Mouse (Mus musculus) MEL (cell line): ENCODE results near the gene Osbp.
A peak's percentile ranks its signal among the peaks of the same experiment; 100 is the strongest.

ENCODE experiments used
- CTCF ChIP-seq, 3 experiments: IDR thresholded peaks in 2 of 3; conservative IDR thresholded peaks in 1 of 3; 2 replicates each; pipeline ENCODE4 v1.5.1; 2011 to 2012; ENCODE audit warnings: low read length in 3 of 3, low read depth in 2 of 3, mild to moderate bottlenecking in 2 of 3, improper control_type of control experiment in 1 of 3, inconsistent platforms in 1 of 3, mixed read lengths in 1 of 3, moderate library complexity in 1 of 3; ENCODE audit not compliant: control insufficient read depth in 1 of 3, insufficient read depth in 1 of 3, poor library complexity in 1 of 3, severe bottlenecking in 1 of 3
- HCFC1 ChIP-seq: IDR thresholded peaks from 2 replicates; pipeline ENCODE4 v1.6.1; 2012; ENCODE audit warnings: low read depth, mild to moderate bottlenecking, inconsistent platforms, low read length, improper control_type of control experiment, moderate library complexity
- JUND ChIP-seq: IDR thresholded peaks from 2 replicates; pipeline ENCODE4 v1.6.1; 2011; ENCODE audit warnings: low read depth, mild to moderate bottlenecking, improper control_type of control experiment, low read length
- MAZ ChIP-seq: IDR thresholded peaks from 2 replicates; pipeline ENCODE4 v1.6.1; 2012; ENCODE audit warnings: low read depth, mild to moderate bottlenecking, inconsistent platforms, low read length, improper control_type of control experiment
- POLR2A ChIP-seq, 2 experiments: IDR thresholded peaks; 2 replicates each; pipeline ENCODE4 v1.6.1; 2011 to 2012; ENCODE audit warnings: low read length in 2 of 2, mild to moderate bottlenecking in 2 of 2, control low read depth in 1 of 2, improper control_type of control experiment in 1 of 2, low read depth in 1 of 2, moderate library complexity in 1 of 2; ENCODE audit not compliant: control insufficient read depth in 1 of 2, insufficient read depth in 1 of 2, poor library complexity in 1 of 2

DNA sequence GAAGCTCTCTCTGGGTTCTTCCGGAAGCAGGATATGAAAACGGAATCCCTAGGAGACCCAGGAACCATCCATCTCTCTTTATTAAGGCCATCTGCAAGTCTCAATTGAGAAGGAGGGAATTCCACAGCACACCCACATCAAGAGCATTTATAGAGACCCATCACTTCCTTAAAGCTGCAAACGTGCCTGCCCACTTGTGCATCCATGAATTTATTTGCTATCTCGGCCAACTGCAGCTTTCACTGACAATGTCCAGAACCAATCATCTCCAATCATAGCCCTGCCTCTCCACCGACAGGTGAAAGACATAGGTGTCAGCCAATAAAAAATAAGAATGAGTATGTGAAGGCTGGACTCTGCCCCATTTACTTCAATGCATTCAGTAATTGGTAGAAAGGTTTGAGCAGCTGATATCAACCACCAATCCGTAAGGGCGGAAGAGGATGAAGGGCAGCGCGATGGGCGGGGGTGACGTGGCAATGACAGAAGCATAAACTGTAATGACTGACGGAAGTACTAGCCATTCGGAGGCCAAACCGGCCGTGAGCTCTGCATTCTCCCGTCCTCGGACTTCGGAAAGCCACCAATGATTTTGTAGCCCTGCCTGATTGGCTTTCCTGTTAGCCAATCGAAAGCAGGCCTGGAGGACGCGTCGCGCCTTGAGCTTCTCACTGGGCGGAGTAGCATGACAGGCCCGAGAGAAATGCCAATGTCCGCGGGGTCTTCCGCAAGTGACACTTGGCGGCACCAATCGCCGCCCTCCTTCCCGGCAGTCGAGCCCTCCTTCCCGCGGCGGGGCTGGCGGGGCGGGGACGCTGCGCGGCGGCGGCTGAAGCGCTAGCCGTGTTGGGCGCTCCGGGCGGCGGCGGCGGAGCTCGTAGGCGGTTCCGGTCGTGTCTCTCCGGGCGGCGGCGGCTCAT is at the start of gene Osbp:
- TF ChIP-seq POLR2A (IDR thresholded peaks at IDR 0.05; ENCODE audit: control insufficient read depth in 1 of 2, insufficient read depth in 1 of 2, low read depth in 1 of 2, low read length in 2 of 2, poor library complexity in 1 of 2) (peak; percentile 37 to 94; a peak in 3 of 4 replicates), JUND (0 out of 2 replicates have a peak, but pooled peaks have one; percentile 70), CTCF (IDR thresholded peaks at IDR 0.05 in 2 of 3, conservative IDR thresholded peaks at IDR 0.05 in 1 of 3; ENCODE audit: control insufficient read depth in 1 of 3, insufficient read depth in 1 of 3, low read depth in 2 of 3, low read length in 3 of 3, poor library complexity in 1 of 3, severe bottlenecking in 1 of 3) (no peak), HCFC1 (peak; percentile 87), MAZ (peak; percentile 80; the same call in 1 of the 2 replicates)
